Mouse (Mus musculus) forebrain, embryonic 12.5 days (tissue): ENCODE measurements at regions not wholly inside any gene's neighbourhood (a gene's known extent, or its start where the extent isn't known, plus 50 kb on each side); places are given as distances from the start of the nearest gene placed in this dataset.

Source experiments
- ATAC-seq: fragments of 200-750 bp; cut with Nextera tagmentation; 2 replicates; pipeline ENCODE4 v1.8.0; 2017; ENCODE audit warnings: moderate TSS enrichment; ENCODE audit not compliant: low FRiP score
- H3K27ac ChIP-seq: fragments of 300-500 bp; sonication (generic); 2 replicates; pipeline ENCODE4 v1.5.1; 2016; ENCODE audit warnings: mild to moderate bottlenecking
- H3K27me3 ChIP-seq: fragments of 300-500 bp; sonication (generic); 2 replicates; pipeline ENCODE4 v1.6.1; 2016; ENCODE audit warnings: mild to moderate bottlenecking
- H3K36me3 ChIP-seq: fragments of 300-500 bp; sonication (generic); replicated peaks from 2 replicates; pipeline ENCODE4 v1.6.1; 2016; ENCODE audit warnings: mild to moderate bottlenecking
- H3K4me1 ChIP-seq: fragments of 300-500 bp; sonication (generic); 2 replicates; pipeline ENCODE4 v1.6.1; 2016
- H3K4me2 ChIP-seq: fragments of 300-500 bp; sonication (generic); 2 replicates; pipeline ENCODE4 v1.6.1; 2016; ENCODE audit warnings: mild to moderate bottlenecking, moderate library complexity
- H3K4me3 ChIP-seq: fragments of 300-500 bp; sonication (generic); replicated peaks from 2 replicates; pipeline ENCODE4 v1.5.1; 2016; ENCODE audit warnings: mild to moderate bottlenecking
- H3K9ac ChIP-seq: fragments of 300-500 bp; sonication (generic); 2 replicates; pipeline ENCODE4 v1.6.1; 2016; ENCODE audit warnings: mild to moderate bottlenecking
- H3K9me3 ChIP-seq: fragments of 300-500 bp; sonication (generic); 2 replicates; pipeline ENCODE4 v1.6.1; 2016
- WGBS: fragments of 180-500 bp; shearing (Covaris S2); methylation state at CpG from one replicate; pipeline ENCODE4 v1.1.7; 2016; 5-methylcytosine and 5-hydroxymethylcytosine counted together

GRCm38 (mm10) chr6:143502803-143503202 lies 335.8 kb downstream of the Etnk1 start:
- no peaks in the 10 kb centered on the region for H3K27me3 ChIP-seq
- no peak for ATAC-seq
- H3K9me3 ChIP-seq: no peaks in the 10 kb centered on the region
- 80% methylated on average over 8 of the region's 8 CpGs for WGBS
- H3K9ac ChIP-seq: no peak overlapping the region
- no peaks in the 10 kb centered on the region for H3K4me1 ChIP-seq
- no peaks in the 10 kb centered on the region for H3K36me3 ChIP-seq
- no peak overlapping the region for H3K4me3 ChIP-seq
- no peak overlapping the region for H3K27ac ChIP-seq
- no peak overlapping the region for H3K4me2 ChIP-seq

DNA sequence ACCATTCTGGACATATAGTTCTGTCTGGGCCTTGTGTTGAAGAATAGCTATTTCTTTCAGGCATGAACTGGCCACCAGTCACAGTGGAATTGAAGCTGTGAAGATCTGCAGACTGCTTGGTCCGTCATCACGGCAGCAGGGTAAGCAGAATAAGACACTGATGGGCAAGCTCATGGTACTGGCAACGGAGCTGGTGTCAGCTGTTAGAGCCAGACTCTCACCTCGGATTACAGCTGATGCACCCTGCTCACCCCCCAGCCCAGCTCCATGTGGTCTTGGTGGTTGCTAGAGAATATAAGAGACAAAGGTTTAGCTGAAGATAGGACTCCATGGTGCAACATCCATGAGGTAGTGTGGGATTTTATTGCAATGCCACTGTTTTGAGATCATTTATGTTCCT lies 336.9 kb downstream of the Etnk1 start:
- 90% methylated on average over 4 of the region's 4 CpGs for WGBS
- H3K27ac ChIP-seq: no peak overlapping the region

GRCm38 (mm10) chr6:143513459-143513858 lies 346.4 kb downstream of the Etnk1 start:
- 95% methylated on average over 5 of the region's 5 CpGs for WGBS
- no peak for ATAC-seq
- H3K4me2 ChIP-seq: no peak overlapping the region
- H3K4me3 ChIP-seq: no peak overlapping the region
- H3K4me1 ChIP-seq: no peaks in the 10 kb centered on the region
- H3K27ac ChIP-seq: no peak overlapping the region
- no peaks in the 10 kb centered on the region for H3K27me3 ChIP-seq
- H3K9me3 ChIP-seq: no peaks in the 10 kb centered on the region
- H3K36me3 ChIP-seq: no peaks in the 10 kb centered on the region
- H3K9ac ChIP-seq: no peak overlapping the region

More for the DNA sequence above, 336.9 kb downstream of the Etnk1 start:
- Histone ChIP-seq H3K9me3 (no peaks in the 10 kb centered on the region), H3K36me3 (no peaks in the 10 kb centered on the region), H3K4me1 (no peaks in the 10 kb centered on the region), H3K27me3 (no peaks in the 10 kb centered on the region), H3K4me2 (no peak overlapping the region), H3K9ac (no peak overlapping the region), H3K4me3 (no peak overlapping the region)
- ATAC-seq: no peak

DNA sequence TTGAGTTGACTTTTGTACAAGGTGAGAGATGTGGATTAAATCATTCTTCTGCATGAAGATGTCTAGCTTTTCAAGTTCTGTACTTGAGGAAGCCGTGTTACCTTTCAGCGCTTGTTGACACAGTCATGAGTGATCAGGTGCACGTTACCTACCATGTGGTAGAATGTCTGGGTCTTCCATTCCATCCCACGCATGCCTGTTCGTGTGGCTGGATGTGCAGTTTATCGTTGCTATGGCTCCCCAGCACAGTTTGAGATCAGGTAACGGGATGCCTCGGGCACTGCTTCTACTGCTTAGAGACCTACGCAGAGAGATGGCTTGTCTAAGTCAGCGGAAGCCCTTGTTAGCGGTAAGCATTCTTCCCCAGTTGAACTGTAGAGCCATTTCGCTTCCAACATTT lies 348.1 kb downstream of the Etnk1 start:
- Histone ChIP-seq H3K36me3 (no peaks in the 10 kb centered on the region), H3K27me3 (no peaks in the 10 kb centered on the region), H3K4me2 (no peak overlapping the region), H3K4me3 (no peak overlapping the region), H3K27ac (no peak overlapping the region), H3K9ac (no peak overlapping the region), H3K9me3 (no peaks in the 10 kb centered on the region), H3K4me1 (no peaks in the 10 kb centered on the region)
- no peak for ATAC-seq
- 89% methylated on average over 12 of the region's 12 CpGs for WGBS

GRCm38 (mm10) chr6:143516746-143517145 lies 349.7 kb downstream of the Etnk1 start:
- WGBS: 81% methylated on average over 1 of the region's 1 CpGs

GRCm38 (mm10) chr6:143518476-143518875 lies 351.5 kb downstream of the Etnk1 start:
- Histone ChIP-seq H3K27me3 (no peaks in the 10 kb centered on the region), H3K36me3 (no peaks in the 10 kb centered on the region), H3K27ac (no peak overlapping the region), H3K4me1 (no peaks in the 10 kb centered on the region), H3K4me3 (no peak overlapping the region), H3K4me2 (no peak overlapping the region), H3K9ac (no peak overlapping the region), H3K9me3 (no peaks in the 10 kb centered on the region)
- WGBS: 94% methylated on average over 8 of the region's 8 CpGs
- ATAC-seq: no peak

More at GRCm38 (mm10) chr6:143516746-143517145, 349.7 kb downstream of the Etnk1 start:
- Histone ChIP-seq H3K9ac (no peak overlapping the region), H3K4me2 (no peak overlapping the region), H3K27ac (no peak overlapping the region), H3K4me3 (no peak overlapping the region), H3K36me3 (no peaks in the 10 kb centered on the region), H3K9me3 (no peaks in the 10 kb centered on the region), H3K27me3 (no peaks in the 10 kb centered on the region), H3K4me1 (no peaks in the 10 kb centered on the region)
- no peak for ATAC-seq

DNA sequence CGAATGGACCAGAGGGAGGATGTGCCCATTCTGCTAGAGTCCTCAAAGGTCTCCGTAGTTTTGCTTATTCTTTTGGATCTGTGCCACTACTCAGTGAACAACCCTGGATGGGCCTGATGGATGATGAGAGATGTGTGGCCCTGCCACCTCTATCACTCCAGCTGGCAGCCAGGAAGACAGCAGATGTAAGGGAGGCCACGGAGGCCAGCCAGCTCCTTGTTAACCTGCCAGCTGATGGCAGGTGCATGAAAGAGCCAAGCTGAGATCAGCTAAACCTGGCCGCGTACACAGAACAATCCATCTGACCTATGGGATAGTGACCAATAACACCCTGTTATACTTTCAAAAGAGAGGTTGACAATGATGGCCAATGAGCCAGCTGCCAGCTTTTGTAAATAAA lies 352.6 kb downstream of the Etnk1 start:
- H3K9ac ChIP-seq: no peak overlapping the region
- H3K4me1 ChIP-seq: no peaks in the 10 kb centered on the region

DNA sequence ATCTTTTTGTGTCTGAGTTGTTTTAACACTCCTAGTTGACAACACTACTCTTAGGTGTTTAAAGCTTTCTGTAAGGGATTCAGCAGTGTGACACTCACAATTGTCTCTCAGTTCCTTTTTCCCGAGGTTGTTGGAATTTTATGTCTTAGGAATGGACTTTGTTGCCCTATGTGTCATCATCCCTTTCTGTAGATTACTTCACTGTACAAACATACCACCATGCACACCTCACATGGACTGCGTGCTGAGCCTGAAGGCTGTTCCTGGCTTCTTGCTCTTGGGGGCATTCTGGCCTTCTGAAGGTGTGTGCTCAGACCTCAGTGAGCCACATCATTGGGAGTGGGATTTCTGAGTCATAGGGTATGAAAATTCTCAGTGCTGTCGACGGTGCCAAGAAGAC lies 358.1 kb downstream of the Etnk1 start:
- peaks cover 5% of the 10 kb centered on the region; the same call in 1 of the 2 replicates for H3K9me3 ChIP-seq
- 94% methylated on average over 4 of the region's 4 CpGs for WGBS
- ATAC-seq: no peak

More for the DNA sequence above, 352.6 kb downstream of the Etnk1 start:
- 89% methylated on average over 5 of the region's 5 CpGs for WGBS
- Histone ChIP-seq H3K27ac (no peak overlapping the region), H3K9me3 (no peaks in the 10 kb centered on the region), H3K27me3 (no peaks in the 10 kb centered on the region), H3K4me3 (no peak overlapping the region), H3K4me2 (no peak overlapping the region), H3K36me3 (no peaks in the 10 kb centered on the region)
- ATAC-seq: no peak

DNA sequence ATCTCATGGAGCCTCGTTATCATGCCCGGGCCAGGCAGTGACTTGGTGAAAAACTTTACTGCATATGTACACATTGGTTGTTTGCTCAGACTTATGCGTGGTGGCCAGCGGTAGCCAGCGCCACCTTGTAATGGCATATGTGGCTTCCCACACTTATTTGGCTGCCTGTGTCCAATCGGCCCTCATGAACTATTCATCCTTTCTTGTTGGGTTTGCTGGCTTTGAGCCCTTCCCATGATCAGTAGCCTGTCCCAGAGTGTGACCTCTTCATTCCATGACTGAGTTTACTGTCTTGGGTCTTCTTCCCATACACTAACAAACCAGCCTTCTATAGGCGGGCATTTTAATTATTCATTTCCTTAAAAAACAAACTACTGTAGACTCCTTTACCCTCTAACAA lies 361.9 kb downstream of the Etnk1 start:
- Histone ChIP-seq H3K27ac (no peak overlapping the region), H3K4me2 (no peak overlapping the region), H3K27me3 (no peaks in the 10 kb centered on the region), H3K4me3 (no peak overlapping the region), H3K9me3 (peaks cover 5% of the 10 kb centered on the region; the same call in 1 of the 2 replicates), H3K4me1 (peaks cover 18% of the 10 kb centered on the region), H3K36me3 (no peaks in the 10 kb centered on the region), H3K9ac (no peak overlapping the region)
- ATAC-seq: no peak
- WGBS: 90% methylated on average over 7 of the region's 7 CpGs

More for the DNA sequence above, 358.1 kb downstream of the Etnk1 start:
- Histone ChIP-seq H3K27ac (no peak overlapping the region), H3K4me3 (no peak overlapping the region), H3K4me2 (no peak overlapping the region), H3K36me3 (no peaks in the 10 kb centered on the region), H3K4me1 (no peaks in the 10 kb centered on the region), H3K27me3 (no peaks in the 10 kb centered on the region), H3K9ac (no peak overlapping the region)

- H3K27ac ChIP-seq: no peak overlapping the region
- no peak overlapping the region for H3K9ac ChIP-seq
- H3K4me3 ChIP-seq: no peak overlapping the region
- H3K27me3 ChIP-seq: no peaks in the 10 kb centered on the region
- ATAC-seq: no peak
- WGBS: 51% methylated on average over 13 of the region's 13 CpGs
- peaks cover 18% of the 10 kb centered on the region for H3K4me1 ChIP-seq
- no peak overlapping the region for H3K4me2 ChIP-seq
- no peaks in the 10 kb centered on the region for H3K36me3 ChIP-seq
- H3K9me3 ChIP-seq: peaks cover 5% of the 10 kb centered on the region; the same call in 1 of the 2 replicates
Measured at GRCm38 (mm10) chr6:143530372-143531224, 363.6 kb downstream of the Etnk1 start.

GRCm38 (mm10) chr6:143531477-143531876 lies 364.5 kb downstream of the Etnk1 start:
- Histone ChIP-seq H3K9me3 (peaks cover 3% of the 10 kb centered on the region; the same call in 1 of the 2 replicates), H3K36me3 (no peaks in the 10 kb centered on the region), H3K9ac (no peak overlapping the region), H3K4me3 (no peak overlapping the region), H3K4me2 (no peak overlapping the region), H3K4me1 (peaks cover 18% of the 10 kb centered on the region), H3K27me3 (no peaks in the 10 kb centered on the region), H3K27ac (no peak overlapping the region)
- 24% methylated on average over 6 of the region's 6 CpGs for WGBS
- no peak; the same call in 1 of the 2 replicates for ATAC-seq

DNA sequence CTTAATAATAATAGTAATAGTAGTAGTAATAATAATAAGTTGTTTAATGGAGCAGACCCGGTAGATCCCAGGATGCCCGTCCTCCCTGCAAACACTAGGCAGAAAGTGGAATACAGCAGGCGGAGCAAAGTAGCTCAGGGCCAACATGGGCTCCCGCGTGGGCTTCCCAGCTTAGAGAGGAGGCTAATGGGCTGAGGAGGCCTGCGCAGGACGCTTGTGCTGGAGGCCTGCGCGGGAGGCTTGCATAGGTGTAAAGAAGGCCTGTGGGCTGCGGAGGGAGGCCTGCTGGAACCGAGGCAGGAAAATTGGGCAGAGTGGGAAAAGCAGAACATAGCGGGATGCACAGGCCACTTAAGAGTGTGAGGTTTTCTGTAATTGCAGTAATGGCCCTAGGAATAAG lies 365.4 kb downstream of the Etnk1 start:
- Histone ChIP-seq H3K27ac (no peak overlapping the region), H3K4me1 (peaks cover 18% of the 10 kb centered on the region)
- WGBS: 90% methylated on average over 12 of the region's 12 CpGs

GRCm38 (mm10) chr6:143535265-143535664 lies 368.2 kb downstream of the Etnk1 start:
- Histone ChIP-seq H3K4me3 (no peak overlapping the region), H3K27me3 (no peaks in the 10 kb centered on the region), H3K9ac (no peak overlapping the region), H3K9me3 (no peaks in the 10 kb centered on the region), H3K4me2 (no peak overlapping the region), H3K27ac (no peak overlapping the region), H3K4me1 (peaks cover 18% of the 10 kb centered on the region), H3K36me3 (no peaks in the 10 kb centered on the region)
- WGBS: 88% methylated on average over 12 of the region's 12 CpGs
- ATAC-seq: no peak

More for the DNA sequence above, 365.4 kb downstream of the Etnk1 start:
- no peaks in the 10 kb centered on the region for H3K36me3 ChIP-seq
- ATAC-seq: no peak
- H3K9ac ChIP-seq: no peak overlapping the region
- H3K9me3 ChIP-seq: no peaks in the 10 kb centered on the region
- no peaks in the 10 kb centered on the region for H3K27me3 ChIP-seq
- no peak overlapping the region for H3K4me2 ChIP-seq
- no peak overlapping the region for H3K4me3 ChIP-seq
